Mouse (Mus musculus) cerebellum, postnatal 10 days (tissue): ENCODE measurements at regions not wholly inside any gene's neighbourhood (a gene's known extent, or its start where the extent isn't known, plus 50 kb on each side); places are given as distances from the start of the nearest gene placed in this dataset.
"Not testable (repeated sequence)": the region's sequence is repeated elsewhere in the genome, so short reads cannot be mapped to it uniquely, and the experiment has no call there.

ENCODE experiments used
- DNase-seq, 2 experiments: peaks; one replicate each; pipeline ENCODE4 v3.0.0; 2021; ENCODE audit warnings: mixed read lengths in 2 of 2

DNA sequence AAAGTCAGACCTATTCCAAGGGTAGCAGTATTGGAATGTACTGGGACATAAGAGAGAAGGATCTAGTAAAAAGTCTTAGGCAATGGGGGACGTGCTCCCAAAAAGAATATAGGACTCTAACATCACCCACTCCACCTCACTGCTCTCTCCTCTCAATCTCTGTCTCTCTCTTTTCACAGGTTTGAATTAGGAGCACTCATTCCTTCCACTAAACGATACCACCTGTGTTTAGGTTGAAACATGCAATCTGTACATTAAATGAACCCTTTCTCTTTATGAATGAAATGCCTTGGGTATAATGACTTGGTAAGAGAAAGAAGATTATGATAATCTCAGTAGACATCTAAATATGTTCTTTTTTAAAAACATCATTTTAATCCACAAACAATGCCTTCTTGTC, 129.4 kb downstream of the Zpld1 start:
- DNase-seq, result no peak

GRCm38 (mm10) chr16:55166181-55166848, 131.5 kb downstream of the Zpld1 start:
- peak in 1 of 2 experiments; percentile 4 for DNase-seq

- no peak for DNase-seq
Observed at GRCm38 (mm10) chr16:55162926-55163325, 134.9 kb downstream of the Zpld1 start.

DNA sequence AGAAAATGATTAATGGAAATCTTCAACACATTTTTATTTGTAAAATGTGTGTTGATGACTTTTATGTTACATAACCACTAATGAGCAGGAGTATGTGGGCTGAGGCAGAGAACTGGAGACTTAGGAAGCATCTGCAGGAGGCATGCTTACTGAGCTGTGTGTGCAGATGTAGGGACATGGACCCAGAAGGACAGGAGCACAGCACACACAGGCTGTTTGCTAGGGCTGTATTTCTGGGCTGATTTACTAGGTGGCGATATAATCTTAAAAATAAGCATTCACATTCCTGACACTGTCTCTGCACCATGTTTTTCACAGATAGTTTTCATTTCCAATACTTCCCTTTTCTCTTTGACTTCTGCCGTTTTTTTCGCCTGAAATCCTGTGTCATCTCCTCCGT, 146.1 kb downstream of the Zpld1 start:
- DNase-seq, result peak; percentile 18 to 36

GRCm38 (mm10) chr16:55142431-55143173, 155.2 kb downstream of the Zpld1 start:
- no peak for DNase-seq

DNA sequence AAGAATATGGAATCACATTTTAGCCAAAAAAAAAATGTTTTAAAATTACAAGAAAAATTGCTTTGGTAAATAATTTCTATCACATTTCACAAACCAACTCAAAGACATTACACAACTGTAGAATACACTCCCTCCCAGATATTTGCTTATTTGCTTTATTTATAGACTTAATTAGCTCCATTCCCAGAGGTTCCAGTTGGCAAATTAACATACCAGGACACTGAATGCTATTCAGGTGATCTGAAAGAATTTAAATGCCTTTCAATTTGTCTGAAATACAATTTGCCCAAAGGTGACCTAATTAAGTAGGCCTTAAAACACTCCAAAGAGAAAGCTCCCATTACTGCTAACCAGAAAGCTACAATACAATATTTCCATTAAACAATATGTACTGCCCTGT, 162.8 kb downstream of the Zpld1 start:
- no peak for DNase-seq

DNA sequence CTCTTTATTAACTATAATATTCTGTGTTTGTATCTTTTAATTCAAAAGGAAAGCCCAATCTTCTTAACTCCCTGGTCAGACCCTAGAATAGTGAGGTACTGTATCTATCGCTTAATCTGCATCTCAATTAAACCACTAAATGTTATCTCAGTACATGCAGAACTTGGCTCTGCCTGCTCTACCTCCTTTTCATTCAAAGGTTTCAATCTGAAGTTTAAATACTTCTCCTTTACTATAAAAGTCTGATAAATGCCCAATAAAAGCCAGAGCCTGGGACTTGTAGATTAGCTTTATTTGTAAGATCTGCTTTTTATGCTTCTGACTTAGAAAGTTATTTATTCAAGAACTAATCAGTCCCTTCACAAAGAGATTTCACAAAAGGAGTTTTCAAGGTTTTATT, 200.1 kb downstream of the Zpld1 start:
- DNase-seq, result no peak

DNA sequence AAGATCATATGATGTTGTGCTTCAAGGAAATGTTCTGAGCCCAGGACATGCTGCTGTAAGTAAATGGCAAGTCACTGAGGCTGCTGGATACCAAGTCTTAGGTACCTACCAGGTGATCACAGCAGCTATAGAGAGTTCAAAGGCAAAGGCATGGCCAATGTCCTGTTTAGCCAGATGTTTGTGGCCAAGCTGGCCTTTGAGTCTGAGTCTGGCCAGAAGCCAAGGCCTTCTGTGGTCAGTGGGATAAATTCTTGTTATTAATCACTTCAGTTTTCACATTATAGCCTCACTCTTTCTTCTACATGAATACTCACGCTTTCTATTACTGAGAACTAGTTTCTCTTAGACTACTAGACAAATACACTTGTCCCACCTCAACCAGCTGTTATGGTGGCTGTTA, 210.3 kb downstream of the Zpld1 start:
- peak in 1 of 2 experiments; percentile 2 for DNase-seq

GRCm38 (mm10) chr16:55076172-55076571, 221.6 kb downstream of the Zpld1 start:
- DNase-seq, result peak; percentile 73 to 86

- no peak for DNase-seq
Observed at GRCm38 (mm10) chr16:55039777-55040176, 258.0 kb downstream of the Zpld1 start.

- peak in 1 of 2 experiments; percentile 2 for DNase-seq
Observed at GRCm38 (mm10) chr16:55001661-55002289, 296.0 kb downstream of the Zpld1 start.

GRCm38 (mm10) chr16:54991595-54992240, 306.1 kb downstream of the Zpld1 start:
- no peak for DNase-seq

DNA sequence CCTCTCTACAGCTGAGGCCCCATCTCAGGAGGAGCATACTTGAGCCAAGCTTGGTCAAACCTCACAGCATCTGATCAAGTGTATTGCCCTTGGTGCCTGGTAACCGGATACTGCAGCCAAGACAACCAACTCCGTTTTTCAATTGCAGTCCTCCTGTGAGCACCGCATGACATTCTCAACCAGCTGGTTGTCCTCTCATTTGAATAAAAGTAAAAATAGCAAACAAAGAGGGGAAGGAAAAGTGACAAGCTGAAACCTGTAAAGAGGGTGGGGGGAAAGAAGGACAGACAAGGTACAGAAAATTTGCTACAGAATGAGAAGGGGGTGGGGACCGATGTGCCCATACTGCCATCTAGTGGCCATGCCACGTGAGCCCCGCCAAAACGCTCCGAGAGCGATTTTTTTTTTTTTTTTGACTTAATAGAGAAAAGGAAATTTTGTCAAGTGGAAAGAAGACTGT, 314.0 kb downstream of the Zpld1 start:
- peak; percentile 84 to 88 for DNase-seq

- no peak for DNase-seq
Observed at GRCm38 (mm10) chr16:54970356-54970755, 327.4 kb downstream of the Zpld1 start.

- no peak for DNase-seq
Observed at GRCm38 (mm10) chr16:54943808-54944315, 353.9 kb downstream of the Zpld1 start.

DNA sequence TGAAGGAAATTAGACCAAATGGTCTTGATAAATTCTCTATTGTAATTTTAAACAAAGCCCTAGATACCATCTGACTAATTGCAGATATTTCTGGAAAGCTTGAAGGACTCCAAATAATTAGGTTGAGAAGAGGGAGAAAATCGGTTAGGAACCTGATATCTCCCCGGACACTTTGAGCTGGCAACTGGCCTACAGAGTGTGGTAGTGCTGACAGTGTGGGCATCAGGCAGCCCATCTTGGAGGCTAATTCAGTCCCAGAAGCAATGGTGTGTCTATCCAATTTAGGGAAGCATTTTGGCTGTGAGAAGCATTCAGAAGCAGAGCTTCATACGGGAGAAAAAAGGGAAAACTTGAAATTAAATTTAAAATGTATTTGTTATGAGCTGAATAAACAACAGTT, 369.5 kb downstream of the Zpld1 start:
- peak; percentile 45 to 58 for DNase-seq

DNA sequence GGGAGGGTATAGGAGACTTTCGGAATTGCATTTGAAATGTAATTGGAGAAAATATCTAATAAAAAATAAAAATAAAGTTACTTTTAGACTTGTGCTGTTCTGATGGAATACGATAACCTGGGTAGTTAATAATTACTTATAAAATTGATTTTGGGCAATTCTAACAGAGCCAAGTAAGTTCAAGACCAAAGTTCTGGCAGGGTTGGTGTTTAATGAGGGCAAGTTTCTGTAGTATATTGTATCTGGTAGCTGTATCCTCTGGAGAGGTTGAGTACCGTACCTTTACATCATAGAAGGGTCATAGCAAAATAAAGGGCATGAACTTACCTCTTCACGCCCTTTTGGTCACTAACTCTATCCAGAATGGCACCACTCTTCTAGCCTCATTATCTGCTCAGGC, 394.9 kb downstream of the Zpld1 start:
- DNase-seq, result no peak

GRCm38 (mm10) chr16:54901461-54901860, 396.3 kb downstream of the Zpld1 start:
- DNase-seq, result no peak

DNA sequence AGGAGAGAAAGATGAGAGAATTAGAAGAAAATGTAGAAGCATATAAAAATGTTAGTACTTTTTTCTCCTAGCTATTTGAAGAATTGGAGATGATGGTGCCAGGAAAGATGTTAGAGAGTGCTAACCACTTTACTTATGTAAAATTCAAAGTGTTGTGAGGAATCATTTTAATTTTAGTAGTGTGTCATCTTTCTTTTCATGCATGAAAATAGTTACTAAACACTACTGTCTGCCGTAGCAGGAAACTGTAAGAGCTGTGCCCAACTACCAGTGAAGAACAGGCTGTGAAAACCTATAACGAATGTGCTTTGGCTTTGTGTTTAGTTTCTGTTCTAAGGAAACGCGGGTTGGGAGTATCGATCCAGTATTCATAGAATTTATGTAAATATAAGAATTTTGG, 403.1 kb downstream of the Zpld1 start:
- DNase-seq, result no peak

GRCm38 (mm10) chr16:54857369-54857768, 440.4 kb downstream of the Zpld1 start:
- DNase-seq, result no peak

DNA sequence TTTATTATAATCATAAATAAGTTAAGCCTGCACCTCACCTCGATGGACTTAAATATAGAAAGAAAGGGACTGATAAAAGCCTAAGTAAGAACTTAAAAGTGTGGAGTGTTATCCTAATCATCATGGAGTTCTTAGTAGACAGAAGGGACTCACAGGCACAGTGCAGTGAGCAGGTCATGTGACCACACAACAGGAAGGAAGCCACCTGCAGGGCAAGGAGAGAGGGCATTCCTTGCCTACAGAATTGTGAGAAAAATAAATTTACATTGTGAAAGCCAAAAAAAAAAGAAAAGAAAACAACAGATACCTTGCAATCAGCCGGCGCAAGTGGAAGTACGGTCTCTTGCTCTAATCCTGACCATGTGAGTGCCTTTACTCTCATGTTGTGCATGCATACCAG, 454.8 kb downstream of the Zpld1 start:
- not testable (repeated sequence) for DNase-seq
